Mouse (Mus musculus) large intestine, adult 2 months (tissue): ENCODE results near the gene Trp53bp1. TPM values are rescaled to one million over a fixed set of nuclear protein-coding genes. Genes with fewer than 3 reads are reported as not detected.

Source experiments
- DNase-seq: peaks from one replicate; pipeline ENCODE4 v3.0.0-alpha.2; 2012; ENCODE audit warnings: low read depth, low spot score
- WGBS: fragments of 180-500 bp; shearing (Covaris S2); methylation state at CpG from one replicate; pipeline ENCODE4 v1.1.7; 2018; 5-methylcytosine and 5-hydroxymethylcytosine counted together
- polyA plus RNA-seq: library from polyadenylated mRNA; depleted of rRNA; stranded (reverse); fragments of >200 nt; gene quantifications from 2 replicates; pipeline ENCODE4 v1.2.3, GENCODE M21; 2012; rRNA removed

Trp53bp1 gene
- polyA plus RNA-seq, 1 experiment, result 13.1 TPM

DNA sequence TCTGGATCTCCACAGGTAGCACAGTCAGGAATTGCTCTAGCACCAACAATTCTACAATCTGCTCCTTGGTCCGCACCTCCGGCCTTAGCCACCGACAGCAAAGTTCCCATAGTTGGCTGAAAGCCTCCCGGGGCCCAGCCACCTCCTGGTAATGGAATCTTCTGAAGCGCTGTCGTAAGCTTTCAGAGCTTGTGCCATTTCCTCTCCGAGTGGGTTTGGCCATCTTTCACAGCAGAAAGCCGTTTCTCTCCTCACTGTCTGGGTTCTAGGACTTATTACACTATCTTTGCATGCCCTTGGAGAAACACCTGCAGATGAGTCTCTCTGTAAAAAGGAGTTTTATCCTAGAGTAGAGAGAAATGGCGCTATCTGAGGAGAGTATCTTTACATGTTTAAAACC lies 101.3 kb downstream of the Trp53bp1 start:
- WGBS, result under 1% methylated on average over 9 of the region's 9 CpGs
- DNase-seq, result no peak

DNA sequence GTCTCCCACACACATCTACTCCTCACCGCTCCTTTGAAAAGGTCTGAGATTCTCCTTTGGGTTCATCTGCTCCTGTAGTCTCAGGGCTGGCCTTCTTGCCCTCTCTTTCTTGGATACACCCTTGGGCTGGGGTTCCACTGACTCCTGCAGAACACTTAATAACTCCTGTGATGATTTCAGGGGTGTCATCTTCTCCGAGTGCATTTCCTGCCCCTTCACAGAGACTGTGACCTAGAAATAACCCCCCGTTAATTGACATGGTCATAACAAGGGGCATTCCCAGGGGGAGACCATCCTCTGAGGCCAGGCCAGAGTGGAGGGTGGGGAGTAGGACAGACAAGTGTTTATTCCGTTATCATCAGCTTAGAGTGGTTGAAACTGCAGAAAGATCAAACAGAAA lies 102.0 kb downstream of the Trp53bp1 start:
- WGBS, result 39% methylated on average over 4 of the region's 4 CpGs
- DNase-seq, result no peak

- WGBS, result 91% methylated on average over 3 of the region's 3 CpGs
- DNase-seq, result no peak
These were observed 118.1 kb downstream of the Trp53bp1 start for GRCm38 (mm10) chr2:121153100-121153499.

GRCm38 (mm10) chr2:121149679-121150078 lies 121.5 kb downstream of the Trp53bp1 start:
- 77% methylated on average over 5 of the region's 5 CpGs for WGBS
- DNase-seq, result no peak

Other genes with a start within 250 kb of the Trp53bp1 start
- gene Epb42, start 234.3 kb downstream of the Trp53bp1 start, polyA plus RNA-seq, result 1.2 and 1.5 TPM in 2 replicates
- 0.55 and 0.64 TPM in 2 replicates for gene Tgm5, start 185.6 kb downstream of the Trp53bp1 start, polyA plus RNA-seq
- not detected in 2 replicates for gene Tgm7, start 161.6 kb downstream of the Trp53bp1 start, polyA plus RNA-seq
- 2.2 and 2.9 TPM in 2 replicates for gene Adal, start 131.0 kb downstream of the Trp53bp1 start, polyA plus RNA-seq
- 8.6 and 9.3 TPM in 2 replicates for gene Lcmt2, start 130.8 kb downstream of the Trp53bp1 start, polyA plus RNA-seq
- 13.4 and 27.9 TPM in 2 replicates for gene Tubgcp4, start 100.8 kb downstream of the Trp53bp1 start, polyA plus RNA-seq
- 2.4 and 4.6 TPM in 2 replicates for gene Zscan29, start 100.3 kb downstream of the Trp53bp1 start, polyA plus RNA-seq
- gene Map1a, start 18.2 kb upstream of the Trp53bp1 start, polyA plus RNA-seq, result 1.5 and 4.1 TPM in 2 replicates
- gene Ppip5k1, start 84.0 kb upstream of the Trp53bp1 start, polyA plus RNA-seq, result 27.1 and 52.3 TPM in 2 replicates
- gene Ckmt1, start 86.3 kb upstream of the Trp53bp1 start, polyA plus RNA-seq, result 912 and 1,609 TPM in 2 replicates
- 0.19 and 0.41 TPM in 2 replicates for gene Strc, start 115.8 kb upstream of the Trp53bp1 start, polyA plus RNA-seq
- 405 and 622 TPM in 2 replicates for gene Pdia3, start 142.4 kb upstream of the Trp53bp1 start, polyA plus RNA-seq
- 1.1 and 1.3 TPM in 2 replicates for gene Catsper2, start 142.4 kb upstream of the Trp53bp1 start, polyA plus RNA-seq
- gene Ell3, start 172.9 kb upstream of the Trp53bp1 start, polyA plus RNA-seq, result 4.1 and 4.7 TPM in 2 replicates
- gene Serf2, start 177.8 kb upstream of the Trp53bp1 start, polyA plus RNA-seq, result 399 and 485 TPM in 2 replicates
- 6.8 and 7.5 TPM in 2 replicates for gene Hypk, start 181.9 kb upstream of the Trp53bp1 start, polyA plus RNA-seq
- gene Serinc4, start 185.4 kb upstream of the Trp53bp1 start, polyA plus RNA-seq, result 0.16 and 0.30 TPM in 2 replicates
- gene Mfap1b, start 202.7 kb upstream of the Trp53bp1 start, polyA plus RNA-seq, result 2.4 and 2.9 TPM in 2 replicates
- 2.9 TPM in 2 replicates for gene Mfap1a, start 235.3 kb upstream of the Trp53bp1 start, polyA plus RNA-seq
- 3.7 and 4.9 TPM in 2 replicates for gene Wdr76, start 235.3 kb upstream of the Trp53bp1 start, polyA plus RNA-seq